Mouse (Mus musculus) forebrain, embryonic 12.5 days (tissue): ENCODE measurements at regions not wholly inside any gene's neighbourhood (a gene's known extent, or its start where the extent isn't known, plus 50 kb on each side); places are given as distances from the start of the nearest gene placed in this dataset.
"Not testable (repeated sequence)": the region's sequence is repeated elsewhere in the genome, so short reads cannot be mapped to it uniquely, and the experiment has no call there.

Source experiments
- ATAC-seq: fragments of 200-750 bp; cut with Nextera tagmentation; 2 replicates; pipeline ENCODE4 v1.8.0; 2017; ENCODE audit warnings: moderate TSS enrichment; ENCODE audit not compliant: low FRiP score
- H3K27ac ChIP-seq: fragments of 300-500 bp; sonication (generic); 2 replicates; pipeline ENCODE4 v1.5.1; 2016; ENCODE audit warnings: mild to moderate bottlenecking
- H3K27me3 ChIP-seq: fragments of 300-500 bp; sonication (generic); 2 replicates; pipeline ENCODE4 v1.6.1; 2016; ENCODE audit warnings: mild to moderate bottlenecking
- H3K36me3 ChIP-seq: fragments of 300-500 bp; sonication (generic); replicated peaks from 2 replicates; pipeline ENCODE4 v1.6.1; 2016; ENCODE audit warnings: mild to moderate bottlenecking
- H3K4me1 ChIP-seq: fragments of 300-500 bp; sonication (generic); 2 replicates; pipeline ENCODE4 v1.6.1; 2016
- H3K4me2 ChIP-seq: fragments of 300-500 bp; sonication (generic); 2 replicates; pipeline ENCODE4 v1.6.1; 2016; ENCODE audit warnings: mild to moderate bottlenecking, moderate library complexity
- H3K4me3 ChIP-seq: fragments of 300-500 bp; sonication (generic); replicated peaks from 2 replicates; pipeline ENCODE4 v1.5.1; 2016; ENCODE audit warnings: mild to moderate bottlenecking
- H3K9ac ChIP-seq: fragments of 300-500 bp; sonication (generic); 2 replicates; pipeline ENCODE4 v1.6.1; 2016; ENCODE audit warnings: mild to moderate bottlenecking
- H3K9me3 ChIP-seq: fragments of 300-500 bp; sonication (generic); 2 replicates; pipeline ENCODE4 v1.6.1; 2016
- WGBS: fragments of 180-500 bp; shearing (Covaris S2); methylation state at CpG from one replicate; pipeline ENCODE4 v1.1.7; 2016; 5-methylcytosine and 5-hydroxymethylcytosine counted together

DNA sequence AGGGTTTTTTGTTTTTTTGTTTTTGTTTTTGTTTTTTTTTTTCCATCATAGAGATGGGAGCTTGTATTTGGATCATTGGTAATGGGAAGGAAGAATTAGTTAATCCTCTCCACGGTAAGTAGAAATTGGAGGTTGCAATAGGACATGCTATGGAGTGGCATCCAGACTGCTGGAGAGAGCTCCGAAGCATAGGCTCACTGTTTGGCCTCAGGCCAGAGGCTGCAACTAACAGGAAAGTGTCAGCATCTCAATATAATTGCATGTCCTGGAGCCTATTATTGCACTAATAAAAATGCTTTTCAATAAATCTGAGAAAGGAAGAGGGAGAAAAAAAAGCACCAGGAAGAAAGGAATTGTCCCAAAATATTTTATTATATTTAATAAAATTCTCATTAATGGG lies 193.0 kb downstream of the Cetn3 start:
- H3K9ac ChIP-seq, result no peak overlapping the region
- H3K27ac ChIP-seq, result no peak overlapping the region
- no peak overlapping the region for H3K4me2 ChIP-seq
- no peak overlapping the region for H3K4me3 ChIP-seq
- H3K36me3 ChIP-seq, result no peaks in the 10 kb centered on the region
- H3K9me3 ChIP-seq, result no peaks in the 10 kb centered on the region
- no peaks in the 10 kb centered on the region for H3K4me1 ChIP-seq
- WGBS, result 68% methylated on average over 2 of the region's 2 CpGs
- no peak for ATAC-seq
- no peaks in the 10 kb centered on the region for H3K27me3 ChIP-seq

DNA sequence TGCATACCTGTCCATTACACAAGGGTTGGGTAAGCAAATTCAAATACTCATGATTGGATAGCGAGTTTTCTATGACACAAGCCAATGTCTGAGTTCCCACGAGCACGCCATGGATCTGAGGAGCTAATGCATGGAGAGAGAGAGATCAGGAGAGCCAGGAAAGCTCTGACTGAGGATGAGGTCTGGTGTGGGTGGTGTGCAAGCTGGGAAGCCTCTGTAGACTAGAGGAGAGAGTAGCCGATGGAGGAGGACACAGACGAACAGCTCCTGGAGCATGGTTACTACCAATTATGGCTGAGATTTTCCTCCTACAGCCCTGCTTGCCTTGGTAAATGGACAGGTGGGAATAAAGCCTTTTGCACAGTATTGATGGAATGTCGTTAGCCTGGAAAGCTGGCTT lies 195.1 kb downstream of the Cetn3 start:
- Histone ChIP-seq H3K4me2 (no peak overlapping the region), H3K36me3 (no peaks in the 10 kb centered on the region), H3K4me1 (no peaks in the 10 kb centered on the region), H3K4me3 (no peak overlapping the region), H3K27me3 (no peaks in the 10 kb centered on the region), H3K9ac (no peak overlapping the region), H3K27ac (no peak overlapping the region), H3K9me3 (no peaks in the 10 kb centered on the region)
- 86% methylated on average over 6 of the region's 6 CpGs for WGBS
- no peak for ATAC-seq

DNA sequence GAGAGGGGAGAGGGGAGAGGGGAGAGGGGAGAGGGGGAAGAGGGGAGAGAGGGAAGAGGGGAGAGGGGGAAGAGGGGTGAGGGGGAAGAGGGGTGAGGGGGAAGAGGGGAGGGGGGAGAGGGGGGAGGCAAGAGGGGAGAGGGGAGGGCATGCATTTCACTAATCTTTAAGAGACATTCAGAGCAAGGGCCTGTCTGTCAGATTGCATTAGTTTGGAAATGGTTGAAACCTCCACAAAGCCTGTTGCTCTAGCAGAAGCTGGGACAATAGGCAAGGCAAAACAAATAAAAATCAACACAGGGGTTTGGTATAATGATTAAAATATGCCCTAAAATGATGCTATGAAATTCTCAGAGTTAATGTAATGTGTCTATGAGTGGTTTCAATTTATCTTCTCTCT lies 196.4 kb downstream of the Cetn3 start:
- ATAC-seq, result no peak
- Histone ChIP-seq H3K9me3 (no peaks in the 10 kb centered on the region), H3K9ac (no peak overlapping the region)

DNA sequence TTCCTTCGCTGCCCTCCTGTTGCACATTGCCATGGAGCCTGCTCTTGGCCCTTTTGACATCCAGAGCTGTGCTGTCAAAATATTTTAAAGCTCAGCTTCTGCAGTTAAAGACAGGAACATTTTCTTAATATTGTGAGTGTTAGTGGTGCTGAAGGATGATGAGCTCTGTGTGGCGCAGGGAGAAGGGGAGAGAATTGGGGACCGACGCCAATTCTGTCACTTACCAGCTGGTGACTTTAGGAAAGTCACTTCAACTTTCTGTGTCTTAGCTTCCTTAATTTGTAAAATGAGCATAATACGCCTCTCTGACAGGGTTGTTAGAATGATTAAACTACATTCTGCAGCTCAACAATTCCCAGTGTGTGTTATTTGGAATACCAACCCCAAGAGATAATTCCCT lies 197.2 kb downstream of the Cetn3 start:
- Histone ChIP-seq H3K4me1 (no peaks in the 10 kb centered on the region), H3K4me3 (no peak overlapping the region)
- ATAC-seq, result no peak

More for the DNA sequence above, 196.4 kb downstream of the Cetn3 start:
- Histone ChIP-seq H3K4me1 (no peaks in the 10 kb centered on the region), H3K4me2 (no peak overlapping the region), H3K4me3 (no peak overlapping the region), H3K27me3 (no peaks in the 10 kb centered on the region), H3K36me3 (no peaks in the 10 kb centered on the region), H3K27ac (no peak overlapping the region)

DNA sequence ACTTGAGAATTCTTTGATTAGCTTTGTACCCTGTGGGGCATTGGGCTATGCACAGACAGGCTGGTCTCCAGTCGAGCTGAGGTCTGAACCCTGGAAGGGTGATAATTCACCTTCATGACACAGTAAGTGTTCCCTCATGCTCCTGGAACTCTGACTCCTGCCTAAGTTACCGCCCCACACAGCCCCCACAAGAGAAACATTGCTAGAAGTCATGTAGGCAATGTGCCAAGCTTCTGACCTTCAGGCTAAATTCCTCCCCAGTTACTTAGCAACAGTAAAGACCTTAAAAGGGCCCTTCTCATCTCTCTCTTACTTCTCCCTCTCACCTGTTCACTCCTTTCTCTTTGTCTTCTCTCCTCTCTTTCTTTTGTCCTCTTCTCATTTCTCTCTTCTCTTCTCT lies 199.6 kb downstream of the Cetn3 start:
- Histone ChIP-seq H3K4me1 (no peaks in the 10 kb centered on the region), H3K27me3 (no peaks in the 10 kb centered on the region), H3K27ac (no peak overlapping the region), H3K9ac (no peak overlapping the region), H3K4me3 (no peak overlapping the region), H3K9me3 (no peaks in the 10 kb centered on the region), H3K4me2 (no peak overlapping the region), H3K36me3 (no peaks in the 10 kb centered on the region)
- no peak for ATAC-seq
- 70% methylated on average over 2 of the region's 2 CpGs for WGBS

More for the DNA sequence above, 197.2 kb downstream of the Cetn3 start:
- Histone ChIP-seq H3K9ac (no peak overlapping the region), H3K9me3 (no peaks in the 10 kb centered on the region), H3K4me2 (no peak overlapping the region), H3K36me3 (no peaks in the 10 kb centered on the region), H3K27me3 (no peaks in the 10 kb centered on the region), H3K27ac (no peak overlapping the region)
- WGBS, result 89% methylated on average over 5 of the region's 5 CpGs

DNA sequence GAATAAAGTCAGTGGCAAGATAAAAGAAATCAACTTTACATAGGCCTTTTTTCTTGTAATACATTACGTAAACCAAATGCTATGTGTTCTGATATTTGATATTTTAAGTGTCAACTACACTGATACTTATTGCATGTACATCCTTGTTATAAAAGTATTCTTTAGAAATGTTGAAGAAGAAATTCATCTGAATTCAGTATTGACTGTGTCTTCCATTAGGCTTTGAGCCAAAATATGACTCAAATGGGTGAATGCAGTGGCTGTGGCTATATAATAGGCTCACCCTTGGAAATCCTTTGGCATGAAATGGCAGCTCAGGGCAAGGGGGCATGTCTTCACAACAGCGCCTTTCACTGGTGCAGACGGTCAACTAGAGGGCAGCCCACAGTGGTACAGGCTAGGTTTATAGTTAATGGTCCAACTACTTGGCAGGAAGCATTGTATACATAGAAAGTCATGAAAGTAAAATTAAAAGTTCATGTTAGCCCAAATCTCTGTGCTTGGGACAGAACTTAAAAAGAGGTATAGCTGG lies 217.9 kb downstream of the Cetn3 start:
- Histone ChIP-seq H3K27me3 (no peaks in the 10 kb centered on the region), H3K4me3 (no peak overlapping the region), H3K4me1 (no peaks in the 10 kb centered on the region), H3K9me3 (no peaks in the 10 kb centered on the region), H3K9ac (no peak overlapping the region), H3K27ac (no peak overlapping the region), H3K4me2 (no peak overlapping the region), H3K36me3 (no peaks in the 10 kb centered on the region)
- ATAC-seq, result no peak
- WGBS, result 81% methylated on average over 3 of the region's 3 CpGs

DNA sequence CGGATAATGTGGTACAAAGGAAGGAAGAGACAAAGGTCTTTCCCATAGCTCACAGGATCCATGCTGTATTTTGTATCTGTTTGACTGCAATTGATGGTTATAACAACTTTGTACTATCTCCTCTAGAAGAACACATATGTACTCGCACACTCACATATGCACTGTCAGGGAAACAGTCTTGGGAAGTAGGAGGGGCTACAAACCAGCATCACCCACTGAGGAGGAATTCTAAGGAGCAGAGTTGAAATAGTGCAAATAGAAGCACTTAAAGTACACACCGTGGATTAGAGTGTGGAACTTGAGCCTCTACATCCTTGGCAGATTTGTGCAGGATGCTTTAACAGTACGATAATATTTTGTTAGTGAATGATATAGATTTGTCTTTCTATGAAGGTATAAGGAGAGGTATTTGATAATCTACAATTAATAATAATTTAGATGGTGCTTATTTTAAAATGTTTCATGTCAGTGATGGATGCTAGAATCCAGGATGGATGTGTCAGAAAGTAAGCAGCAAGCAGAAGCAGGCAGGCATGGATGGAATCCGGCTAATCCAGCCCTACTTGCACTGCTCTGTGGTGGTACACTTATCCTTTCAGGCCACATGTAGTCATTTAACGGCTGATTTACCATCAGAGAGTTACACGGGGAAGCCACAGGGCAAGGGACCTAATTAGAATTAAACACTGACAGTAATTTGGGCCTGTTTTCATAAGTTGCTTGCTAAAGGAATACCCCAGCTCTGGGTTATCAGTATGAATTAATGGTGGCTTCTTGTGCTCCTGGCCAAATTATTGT lies 223.3 kb downstream of the Cetn3 start:
- Histone ChIP-seq H3K9ac (no peak overlapping the region), H3K36me3 (no peaks in the 10 kb centered on the region), H3K4me2 (no peak overlapping the region), H3K27ac (no peak overlapping the region), H3K27me3 (no peaks in the 10 kb centered on the region), H3K9me3 (no peaks in the 10 kb centered on the region), H3K4me3 (no peak overlapping the region), H3K4me1 (0 out of 2 replicates have a peak, but pooled peaks cover 5% of the 10 kb centered on the region)
- ATAC-seq, result peak; percentile 59; the same call in 1 of the 2 replicates
- 45% methylated on average over 7 of the region's 7 CpGs for WGBS

DNA sequence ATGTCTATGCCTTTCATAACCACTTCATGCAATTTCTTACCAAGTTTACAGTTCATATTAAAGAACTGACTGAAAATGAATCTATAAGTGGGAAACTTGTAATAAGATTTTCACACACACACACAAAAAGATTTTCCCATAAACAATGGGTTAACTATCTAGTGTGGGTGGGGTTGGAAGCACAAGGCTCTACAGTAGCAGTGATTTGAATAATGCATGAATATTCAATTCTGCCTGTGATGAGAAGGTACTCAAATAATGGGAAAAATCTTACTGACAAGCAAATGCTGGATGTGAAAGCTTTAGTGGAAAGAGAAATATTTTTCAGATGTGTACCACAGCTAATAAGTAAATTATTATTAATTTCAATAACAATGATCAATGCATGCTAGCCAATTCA lies 224.3 kb downstream of the Cetn3 start:
- Histone ChIP-seq H3K27me3 (no peaks in the 10 kb centered on the region), H3K4me1 (0 out of 2 replicates have a peak, but pooled peaks cover 5% of the 10 kb centered on the region), H3K9ac (no peak overlapping the region), H3K27ac (no peak overlapping the region), H3K36me3 (no peaks in the 10 kb centered on the region), H3K4me3 (no peak overlapping the region), H3K4me2 (no peak overlapping the region), H3K9me3 (no peaks in the 10 kb centered on the region)
- ATAC-seq, result no peak

DNA sequence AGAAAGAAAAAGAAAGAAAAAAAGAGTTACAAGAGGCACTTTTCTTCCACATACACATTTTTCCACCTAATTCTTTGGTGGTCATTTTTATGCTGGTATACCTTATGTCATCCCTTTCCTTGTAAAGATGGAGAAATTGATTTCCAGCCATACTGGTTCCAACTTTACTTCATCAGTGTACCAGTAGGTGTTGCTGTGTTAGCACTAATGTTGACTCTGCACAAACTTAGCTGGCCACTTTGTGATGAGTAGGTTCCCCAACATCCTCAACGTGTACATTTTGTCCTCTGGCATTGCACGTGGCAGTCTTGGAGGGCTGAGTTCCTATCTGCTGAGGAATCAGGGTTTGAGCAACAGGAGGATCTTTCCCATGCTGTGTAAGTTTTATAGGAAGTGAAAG lies 256.7 kb downstream of the Cetn3 start:
- Histone ChIP-seq H3K4me2 (no peak overlapping the region), H3K4me3 (no peak overlapping the region), H3K27me3 (no peaks in the 10 kb centered on the region), H3K27ac (no peak overlapping the region), H3K9me3 (no peaks in the 10 kb centered on the region), H3K4me1 (no peaks in the 10 kb centered on the region), H3K36me3 (no peaks in the 10 kb centered on the region), H3K9ac (no peak overlapping the region)
- WGBS, result 52% methylated on average over 2 of the region's 2 CpGs
- ATAC-seq, result no peak

DNA sequence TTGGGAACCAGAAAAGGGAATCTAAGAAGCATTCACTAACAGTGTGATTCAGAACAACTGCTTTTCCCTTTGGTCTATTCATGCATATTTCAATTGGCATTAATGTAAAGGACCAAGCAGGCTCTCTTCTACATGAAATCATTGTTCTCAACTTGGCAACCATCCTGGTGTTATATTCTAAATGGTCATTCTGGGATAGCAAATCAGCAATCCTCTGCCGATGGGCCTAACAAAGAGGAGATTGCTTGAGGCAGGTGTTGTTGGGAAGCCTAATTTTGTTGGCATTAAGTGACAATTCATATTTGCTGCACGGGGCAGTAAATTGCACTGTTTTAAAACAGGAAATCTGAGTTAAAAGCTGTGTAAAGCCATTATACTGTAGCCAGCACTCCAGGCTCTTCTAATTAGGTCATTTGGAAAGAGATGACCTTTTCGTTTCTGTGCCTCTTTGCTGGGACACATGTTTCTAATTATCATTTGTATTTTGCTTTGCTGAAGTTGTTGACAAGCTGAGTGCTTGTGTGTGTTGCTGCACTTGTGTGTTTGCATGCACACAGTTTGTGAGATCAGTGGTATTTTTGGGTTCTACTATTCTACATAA lies 275.4 kb downstream of the Cetn3 start:
- Histone ChIP-seq H3K4me3 (no peak overlapping the region), H3K9me3 (no peaks in the 10 kb centered on the region), H3K36me3 (no peaks in the 10 kb centered on the region), H3K27ac (no peak overlapping the region), H3K4me2 (no peak overlapping the region), H3K4me1 (peaks cover 19% of the 10 kb centered on the region; the same call in 1 of the 2 replicates), H3K27me3 (no peaks in the 10 kb centered on the region), H3K9ac (no peak overlapping the region)
- ATAC-seq, result peak; percentile 80
- 13% methylated on average over 3 of the region's 3 CpGs for WGBS

DNA sequence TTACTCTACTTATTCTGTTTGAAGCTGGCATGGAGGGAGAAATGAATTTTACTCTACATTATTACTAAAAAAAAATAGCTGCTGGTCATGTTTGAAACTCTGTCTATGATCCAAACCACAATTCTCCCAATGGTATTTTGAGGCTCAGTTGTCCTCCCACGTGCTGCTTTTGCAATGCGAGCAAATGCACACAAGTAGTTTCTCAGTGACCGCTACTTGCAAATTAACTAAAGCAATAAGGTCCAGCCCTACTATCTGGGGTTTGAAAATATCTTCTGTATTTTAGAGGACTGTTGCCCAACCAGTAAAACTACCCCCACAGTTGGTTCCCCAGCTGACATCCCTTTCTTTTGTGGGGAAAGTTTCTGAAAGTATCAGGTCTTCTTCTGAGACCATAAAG lies 276.0 kb downstream of the Cetn3 start:
- H3K4me3 ChIP-seq, result no peak overlapping the region
- no peaks in the 10 kb centered on the region for H3K9me3 ChIP-seq
- no peaks in the 10 kb centered on the region for H3K36me3 ChIP-seq
- H3K4me2 ChIP-seq, result no peak overlapping the region
- no peak overlapping the region for H3K27ac ChIP-seq
- no peaks in the 10 kb centered on the region for H3K27me3 ChIP-seq
- WGBS, result 72% methylated on average over 3 of the region's 3 CpGs
- no peak overlapping the region for H3K9ac ChIP-seq
- ATAC-seq, result no peak
- H3K4me1 ChIP-seq, result peaks cover 19% of the 10 kb centered on the region; the same call in 1 of the 2 replicates

DNA sequence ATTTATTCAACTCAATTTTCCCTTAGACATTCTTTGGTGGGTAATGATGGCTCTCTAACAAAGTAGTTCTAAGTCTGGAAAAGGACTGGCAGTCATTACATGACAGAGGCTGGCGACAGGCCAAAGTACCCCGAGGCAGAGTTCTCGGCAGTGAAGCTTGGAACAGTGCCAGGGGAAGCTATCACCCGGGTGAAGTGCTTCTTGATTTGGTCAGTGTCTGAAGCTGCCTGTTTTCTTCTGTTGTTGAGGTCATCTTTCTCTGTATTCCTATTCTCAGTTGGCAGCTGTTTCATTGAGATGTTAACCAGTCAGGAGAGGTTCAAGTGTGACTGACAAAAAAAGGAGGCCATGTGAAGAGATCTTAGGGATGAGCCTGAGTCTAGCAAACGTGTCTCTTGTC lies 276.6 kb downstream of the Cetn3 start:
- peak; percentile 59 for ATAC-seq
- 26% methylated on average over 5 of the region's 5 CpGs for WGBS

DNA sequence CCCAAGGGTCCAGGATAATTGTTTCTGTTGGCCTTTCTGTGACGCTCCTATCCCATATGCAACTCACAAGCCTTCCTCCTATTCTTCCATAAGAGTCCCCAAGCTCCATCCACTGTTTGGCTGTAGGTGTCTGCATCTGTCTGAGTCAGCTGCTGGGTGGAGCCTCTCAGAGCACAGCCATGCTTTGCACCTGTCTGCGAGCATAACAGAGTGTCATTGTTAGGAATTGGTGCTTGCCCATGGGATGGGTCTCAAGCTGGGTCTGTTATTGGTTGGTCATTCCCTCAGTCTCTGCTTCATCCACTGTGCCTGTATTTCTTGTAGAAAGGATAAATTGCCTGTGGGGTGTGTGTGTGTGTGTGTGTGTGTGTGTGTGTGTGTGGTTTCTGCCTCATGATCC lies 281.0 kb downstream of the Cetn3 start:
- H3K36me3 ChIP-seq, H3K27ac ChIP-seq, ATAC-seq, H3K27me3 ChIP-seq, H3K4me3 ChIP-seq, H3K9me3 ChIP-seq, H3K9ac ChIP-seq, H3K4me2 ChIP-seq, H3K4me1 ChIP-seq: not testable (repeated sequence)
- 95% methylated on average over 2 of the region's 2 CpGs for WGBS

More for the DNA sequence above, 276.6 kb downstream of the Cetn3 start:
- no peaks in the 10 kb centered on the region for H3K27me3 ChIP-seq
- no peak overlapping the region for H3K4me3 ChIP-seq
- peaks cover 19% of the 10 kb centered on the region; the same call in 1 of the 2 replicates for H3K4me1 ChIP-seq
- H3K4me2 ChIP-seq, result no peak overlapping the region
- H3K36me3 ChIP-seq, result no peaks in the 10 kb centered on the region
- no peak overlapping the region for H3K27ac ChIP-seq
- no peak overlapping the region for H3K9ac ChIP-seq
- no peaks in the 10 kb centered on the region for H3K9me3 ChIP-seq
